Mouse (Mus musculus) telencephalon, adult 2 months (tissue): ENCODE measurements at regions not wholly inside any gene's neighbourhood (a gene's known extent, or its start where the extent isn't known, plus 50 kb on each side); places are given as distances from the start of the nearest gene placed in this dataset.

Experiments
- DNase-seq: peaks from one replicate; pipeline ENCODE4 v3.0.0-alpha.2; 2011; ENCODE audit warnings: low read depth, low spot score

DNA sequence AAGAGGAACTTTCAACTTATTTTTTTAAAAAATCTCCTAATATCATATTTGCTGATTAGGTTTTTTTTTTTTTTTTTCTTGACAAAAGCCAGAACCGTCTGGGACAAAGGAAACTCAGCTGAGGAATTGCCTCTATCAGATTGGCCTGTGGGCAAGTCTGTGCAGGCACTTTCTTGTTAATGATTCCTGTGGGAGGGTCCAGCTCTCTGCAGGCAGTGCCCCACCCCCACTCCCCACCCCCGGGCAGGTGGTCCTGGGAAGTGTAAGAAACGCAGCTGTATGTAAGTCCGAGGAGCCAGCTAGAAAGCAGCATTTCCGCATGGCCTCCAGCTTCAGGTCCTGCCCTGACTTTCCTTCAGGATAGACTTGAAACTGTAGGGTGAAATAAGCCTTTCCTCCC lies 377.7 kb downstream of the Sox2 start:
- DNase-seq: no peak

DNA sequence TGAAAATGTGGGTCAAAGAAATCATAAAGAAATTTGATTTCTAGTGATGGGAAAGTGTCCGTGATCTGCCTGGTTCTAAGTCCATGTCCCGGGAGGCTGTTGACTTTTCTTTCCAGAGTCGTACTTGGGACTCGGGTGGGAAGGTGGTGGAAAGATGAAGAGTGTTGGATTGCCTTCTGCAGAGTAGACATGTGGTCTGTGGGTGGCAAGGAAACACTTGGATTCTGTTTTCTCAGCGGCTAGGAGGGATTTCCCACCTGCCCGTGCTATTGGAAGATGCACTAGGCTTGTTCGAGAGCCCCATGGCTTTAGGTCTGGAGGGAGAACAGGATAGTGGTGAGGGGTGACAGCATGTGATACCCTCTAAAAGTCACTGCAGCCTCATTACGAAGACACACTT lies 379.7 kb downstream of the Sox2 start:
- peak; percentile 17 for DNase-seq

GRCm38 (mm10) chr3:35033587-35033986 lies 383.4 kb downstream of the Sox2 start:
- no peak for DNase-seq

GRCm38 (mm10) chr3:35035234-35035633 lies 385.0 kb downstream of the Sox2 start:
- DNase-seq: no peak

GRCm38 (mm10) chr3:35043705-35044104 lies 393.5 kb downstream of the Sox2 start:
- no peak for DNase-seq

GRCm38 (mm10) chr3:35059438-35059837 lies 409.2 kb downstream of the Sox2 start:
- DNase-seq: no peak

DNA sequence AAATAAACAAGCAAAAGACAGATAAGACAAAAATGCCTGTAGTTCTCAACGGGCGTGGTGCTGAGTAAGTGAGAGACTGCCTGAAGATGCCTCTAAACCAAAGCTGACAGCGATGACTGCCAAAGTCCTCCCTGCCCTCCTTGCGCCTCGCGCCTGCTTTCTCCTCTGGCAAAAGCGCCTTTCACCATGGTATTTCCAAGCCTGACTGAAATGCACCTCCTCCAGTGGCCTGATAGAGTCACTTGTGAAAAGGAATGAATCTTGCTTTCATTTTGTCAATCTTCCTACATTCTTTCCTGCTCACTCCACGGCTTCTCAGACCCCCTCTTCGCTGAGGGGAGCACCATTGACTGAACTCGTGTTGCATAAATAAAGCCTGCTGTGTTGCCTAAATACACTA lies 409.8 kb downstream of the Sox2 start:
- no peak for DNase-seq

GRCm38 (mm10) chr3:35066824-35067223 lies 416.6 kb downstream of the Sox2 start:
- peak; percentile 28 for DNase-seq

DNA sequence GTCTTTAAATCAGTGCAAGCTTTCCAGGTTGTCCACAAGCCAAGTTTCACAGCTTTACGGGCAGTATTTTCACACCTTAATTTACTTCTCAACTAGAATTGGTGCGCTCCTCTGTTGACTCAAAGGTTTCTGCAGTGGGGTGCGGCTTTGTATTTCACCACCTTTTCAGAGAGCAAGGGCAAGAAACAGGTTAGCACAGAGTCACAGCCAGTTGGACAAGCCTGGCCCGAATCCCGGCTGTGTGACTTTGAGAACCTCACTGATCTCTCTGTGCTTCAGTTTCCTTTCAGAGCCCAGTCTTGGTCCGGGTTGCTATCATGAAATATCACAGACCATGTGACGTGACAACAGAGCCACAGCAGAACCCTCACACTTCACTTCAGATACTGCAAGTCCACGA lies 418.4 kb downstream of the Sox2 start:
- no peak for DNase-seq

DNA sequence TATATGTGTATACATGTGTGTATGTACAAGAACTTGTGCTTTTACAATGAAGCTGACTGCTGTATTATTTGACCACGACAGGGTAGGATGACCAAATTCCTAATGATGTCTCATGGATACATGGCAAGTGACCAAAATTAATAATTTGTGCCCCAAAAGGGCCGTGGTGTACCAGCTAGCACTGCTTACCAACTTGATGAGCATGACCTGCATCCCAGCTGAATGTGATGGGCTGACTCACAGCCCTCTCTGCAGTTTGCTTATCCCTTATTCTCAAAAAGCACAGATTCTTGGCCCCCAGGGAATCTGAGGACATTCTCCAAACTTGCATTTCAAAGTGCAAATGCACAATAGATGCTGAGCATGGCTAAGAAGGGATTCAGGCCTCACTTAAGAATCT lies 420.8 kb downstream of the Sox2 start:
- DNase-seq: no peak

- DNase-seq: no peak
These were observed 429.7 kb downstream of the Sox2 start for GRCm38 (mm10) chr3:35079887-35080286.

DNA sequence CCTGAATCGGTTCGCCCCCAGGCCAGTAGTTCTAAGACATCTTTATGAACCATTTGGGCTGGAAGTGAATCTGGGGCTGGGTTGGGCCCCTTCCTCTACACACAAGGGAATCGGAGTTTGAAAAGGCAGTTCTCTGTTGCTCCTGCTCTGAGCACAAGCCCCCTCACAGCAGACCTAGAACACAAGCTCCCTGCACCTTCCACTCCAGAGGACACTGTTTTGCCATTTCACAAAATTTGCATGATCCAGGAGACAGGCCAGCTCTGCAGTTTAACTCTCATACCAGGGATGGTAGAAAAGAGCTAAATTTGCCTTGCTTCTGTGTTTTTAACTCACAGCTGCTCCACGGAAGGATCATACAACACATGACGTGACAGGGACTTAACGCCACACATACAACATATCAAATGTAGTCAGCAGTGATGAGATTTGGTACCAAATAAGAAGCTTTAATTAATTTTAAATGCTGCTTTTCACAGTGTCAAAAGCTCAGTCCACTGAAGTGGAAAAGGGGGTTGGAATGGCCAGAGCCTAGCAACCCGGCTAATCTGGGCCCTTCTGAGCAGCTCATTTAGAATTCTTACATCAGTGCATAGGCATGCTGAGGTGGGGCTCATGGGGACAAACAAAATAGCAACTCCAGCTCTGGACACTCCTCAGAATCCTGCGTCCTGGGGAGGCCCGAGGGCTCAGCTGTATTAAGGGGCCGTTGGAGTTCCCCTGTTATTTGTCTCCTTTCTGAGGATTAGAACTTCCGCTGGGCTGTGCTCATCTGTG lies 434.1 kb downstream of the Sox2 start:
- no peak for DNase-seq

GRCm38 (mm10) chr3:35088241-35089080 lies 438.3 kb downstream of the Sox2 start:
- no peak for DNase-seq

DNA sequence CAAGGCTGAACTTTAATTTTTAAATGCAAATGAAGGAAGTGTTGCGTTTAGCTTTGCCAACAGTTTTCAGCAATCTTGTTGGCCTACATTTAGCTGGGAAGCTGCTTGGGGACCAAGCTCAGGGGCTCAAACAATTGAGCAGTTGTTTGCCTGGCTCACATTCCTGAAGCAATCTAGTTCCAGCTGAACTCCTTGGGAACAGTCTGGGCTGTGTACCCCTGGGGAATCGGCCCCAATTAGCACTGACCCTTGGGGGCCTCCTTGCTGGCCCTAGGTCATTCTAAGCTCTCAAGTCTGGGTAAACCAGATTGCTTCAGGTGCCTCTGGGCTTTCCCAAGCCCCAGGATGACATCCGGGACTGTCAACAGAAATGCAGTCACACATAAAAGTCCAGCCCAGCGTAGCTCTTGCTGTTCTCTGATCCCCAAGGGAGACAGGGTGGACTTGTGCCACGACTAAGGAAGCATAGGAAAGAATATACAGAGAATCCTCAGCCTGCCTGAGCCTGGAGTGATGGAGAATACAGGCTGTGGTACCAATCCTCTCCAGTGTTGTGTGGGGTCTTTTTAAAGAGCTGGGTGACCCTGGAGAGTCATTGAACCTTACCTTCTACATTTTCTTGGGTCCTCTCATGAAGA lies 440.4 kb downstream of the Sox2 start:
- no peak for DNase-seq

- DNase-seq: no peak
These were observed 442.8 kb downstream of the Sox2 start for GRCm38 (mm10) chr3:35093001-35093400.

DNA sequence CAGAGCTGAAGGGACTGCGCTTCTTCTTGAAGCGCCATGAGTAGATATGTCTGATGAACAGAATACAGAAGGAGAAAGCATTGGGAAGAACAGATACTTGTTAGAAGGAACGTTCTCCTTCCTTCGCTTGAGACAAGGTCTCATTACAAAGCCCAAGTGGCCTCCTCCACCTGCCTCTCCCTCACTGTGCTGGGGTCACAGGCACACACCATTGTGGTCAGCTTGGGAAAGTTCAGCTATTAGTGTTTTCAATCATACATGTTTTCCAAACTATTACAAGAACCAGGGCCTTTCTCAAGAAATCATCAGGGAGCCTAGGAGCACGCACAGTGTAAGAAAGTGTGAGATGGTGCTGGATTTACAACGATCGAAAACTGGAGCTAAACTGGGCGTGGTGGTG lies 445.0 kb downstream of the Sox2 start:
- DNase-seq: no peak

DNA sequence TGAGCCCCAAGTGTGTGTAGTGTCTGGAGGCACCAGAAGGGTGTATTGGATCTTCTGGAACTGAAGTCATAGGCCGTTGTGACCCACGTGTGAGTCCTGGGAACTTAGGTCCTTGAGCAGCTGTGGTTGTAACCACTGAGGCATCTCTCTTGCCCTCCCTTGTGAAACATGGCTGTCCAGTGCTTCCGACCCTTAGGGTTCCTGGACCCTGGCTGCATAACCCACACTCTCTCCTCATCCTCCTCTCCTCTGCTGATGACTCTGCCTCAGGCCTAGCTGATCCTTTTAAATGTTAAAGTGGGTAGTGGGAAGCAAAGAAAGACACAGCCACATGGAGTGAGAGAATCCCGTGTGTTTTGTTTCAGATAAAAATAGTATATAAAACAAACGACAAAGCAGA lies 446.2 kb downstream of the Sox2 start:
- no peak for DNase-seq

DNA sequence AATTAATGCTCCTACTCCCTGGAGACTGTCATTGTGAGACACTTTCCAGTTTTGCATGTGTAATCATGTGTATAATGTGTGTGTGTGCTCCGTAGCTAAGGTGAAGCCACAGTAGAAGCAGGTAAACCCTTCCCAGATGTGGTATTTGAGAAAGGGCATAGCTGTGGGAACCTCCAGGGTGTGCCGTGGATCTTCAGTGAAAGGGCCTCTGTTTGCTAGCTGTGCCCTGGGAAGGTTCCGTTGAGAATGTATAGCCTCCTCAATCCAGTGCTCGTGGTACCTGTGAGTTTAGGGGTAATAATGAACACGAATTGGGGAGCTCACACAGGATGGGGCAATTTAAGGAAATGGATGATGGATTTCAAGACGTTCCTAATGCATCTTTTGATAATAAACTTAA lies 447.6 kb downstream of the Sox2 start:
- no peak for DNase-seq

GRCm38 (mm10) chr3:35099226-35099625 lies 449.0 kb downstream of the Sox2 start:
- DNase-seq: no peak

- no peak for DNase-seq
These were observed 449.7 kb downstream of the Sox2 start for GRCm38 (mm10) chr3:35099876-35100420.

GRCm38 (mm10) chr3:35101286-35101685 lies 451.1 kb downstream of the Sox2 start:
- no peak for DNase-seq

DNA sequence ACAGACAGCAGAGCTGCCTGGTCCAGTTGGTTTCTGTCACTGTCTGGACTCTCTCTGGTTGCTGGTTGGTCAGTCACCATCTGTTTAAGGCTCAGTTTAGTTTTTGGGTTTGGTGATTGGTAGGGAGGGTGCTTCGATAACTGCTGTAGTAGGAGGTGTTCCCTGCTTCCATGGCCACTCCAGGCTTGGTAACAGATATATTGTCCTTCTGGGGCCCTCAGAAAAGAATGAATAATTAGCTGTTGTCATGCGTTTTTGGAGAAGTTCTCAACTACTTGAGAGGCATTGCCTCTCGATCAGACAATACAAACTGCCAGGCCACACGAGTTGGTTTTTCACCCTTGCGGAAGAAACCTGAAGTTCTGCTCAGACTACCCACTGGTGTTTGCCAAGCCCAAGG lies 451.7 kb downstream of the Sox2 start:
- DNase-seq: no peak
